Mouse (Mus musculus) liver, embryonic 11.5 days (tissue): ENCODE data around the gene Atp6v0e. TPM values are rescaled to one million over a fixed set of nuclear protein-coding genes. Genes with fewer than 3 reads are reported as not detected.

ENCODE experiments used
- ATAC-seq: fragments of 200-750 bp; cut with Nextera tagmentation; replicated peaks from 2 replicates; pipeline ENCODE4 v1.8.0; 2017; ENCODE audit warnings: moderate number of reproducible peaks, mild to moderate bottlenecking, moderate TSS enrichment, moderate library complexity; ENCODE audit not compliant: low FRiP score
- DNase-seq: peaks from one replicate; pipeline ENCODE4 v3.0.0-alpha.2; 2017; ENCODE audit warnings: low spot score
- H3K27ac ChIP-seq: fragments of 300-500 bp; sonication (generic); 2 replicates; pipeline ENCODE4 v1.5.1; 2014; ENCODE audit warnings: mild to moderate bottlenecking, low read depth, low read length, control low read depth
- H3K27me3 ChIP-seq: fragments of 300-500 bp; sonication (generic); replicated peaks from 2 replicates; pipeline ENCODE4 v1.6.1; 2014; ENCODE audit warnings: low read length, mixed read lengths; ENCODE audit not compliant: control insufficient read depth, insufficient read depth
- H3K36me3 ChIP-seq: fragments of 300-500 bp; sonication (generic); 2 replicates; pipeline ENCODE4 v1.6.1; 2014; ENCODE audit warnings: mild to moderate bottlenecking, low read length, moderate library complexity, mixed read lengths; ENCODE audit not compliant: control insufficient read depth, insufficient read depth
- H3K4me1 ChIP-seq: fragments of 300-500 bp; sonication (generic); replicated peaks from 2 replicates; pipeline ENCODE4 v1.6.1; 2014; ENCODE audit warnings: low read length, mixed read lengths; ENCODE audit not compliant: control insufficient read depth, insufficient read depth
- H3K4me2 ChIP-seq: fragments of 300-500 bp; sonication (generic); 2 replicates; pipeline ENCODE4 v1.6.1; 2014; ENCODE audit warnings: mild to moderate bottlenecking, control low read depth, moderate library complexity
- H3K4me3 ChIP-seq: fragments of 300-500 bp; sonication (generic); 2 replicates; pipeline ENCODE4 v1.5.1; 2014; ENCODE audit warnings: low read depth, low read length, control low read depth
- H3K9ac ChIP-seq: fragments of 300-500 bp; sonication (generic); 2 replicates; pipeline ENCODE4 v1.6.1; 2014; ENCODE audit warnings: low read depth, low read length, control low read depth
- H3K9me3 ChIP-seq: fragments of 300-500 bp; sonication (generic); 2 replicates; pipeline ENCODE4 v1.6.1; 2016; ENCODE audit warnings: low read length, inconsistent platforms, mixed read lengths; ENCODE audit not compliant: control insufficient read depth
- WGBS: fragments of 180-500 bp; shearing (Covaris S2); extraction: QIAGEN DNeasy Blood & Tissue Kit; methylation state at CpG from one replicate; pipeline ENCODE4 v1.1.7; 2014; 5-methylcytosine and 5-hydroxymethylcytosine counted together
- polyA plus RNA-seq: library from polyadenylated mRNA; unstranded; fragments of >200 nt; fragmentation: Nextera tagmentation; extraction: Ambion mirVana; gene quantifications from 2 replicates; pipeline ENCODE4 v1.2.1, GENCODE M21; 2014

Gene Atp6v0e
- polyA plus RNA-seq, 1 experiment from 2014 or later: 245 TPM

DNA sequence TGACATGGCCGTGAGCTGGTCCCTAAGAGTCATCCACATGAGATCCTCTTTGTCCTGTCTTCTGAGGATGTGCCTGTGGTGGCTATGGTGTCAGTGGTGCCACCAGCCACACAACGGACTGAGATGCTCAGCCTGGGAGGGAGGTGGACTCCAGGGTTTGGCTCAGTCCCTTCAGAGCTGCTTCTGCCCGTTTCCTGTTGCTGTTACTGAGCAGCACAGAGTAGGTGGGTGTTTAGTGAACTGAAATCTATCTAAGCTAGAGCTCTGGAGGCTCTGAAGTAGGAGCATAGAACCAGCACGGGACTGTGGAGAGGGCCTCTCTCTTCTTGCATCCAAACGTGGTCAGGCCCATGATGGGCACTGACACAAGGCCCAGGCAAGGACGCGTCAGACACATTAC is 28.5 kb upstream of the Atp6v0e start:
- H3K36me3 ChIP-seq: peaks cover 22% of the 10 kb centered on the region; the same call in 1 of the 2 replicates
- no peaks in the 10 kb centered on the region for H3K9me3 ChIP-seq
- 84% methylated on average over 7 of the region's 7 CpGs for WGBS
- no peaks in the 10 kb centered on the region for H3K27me3 ChIP-seq
- ATAC-seq (no peak), DNase-seq (no peak)
- no peak overlapping the region for H3K9ac ChIP-seq
- H3K4me1 ChIP-seq: no peaks in the 10 kb centered on the region; the same call in none of the 2 replicates
- no peak overlapping the region for H3K4me2 ChIP-seq
- no peak overlapping the region for H3K27ac ChIP-seq
- H3K4me3 ChIP-seq: no peak overlapping the region

DNA sequence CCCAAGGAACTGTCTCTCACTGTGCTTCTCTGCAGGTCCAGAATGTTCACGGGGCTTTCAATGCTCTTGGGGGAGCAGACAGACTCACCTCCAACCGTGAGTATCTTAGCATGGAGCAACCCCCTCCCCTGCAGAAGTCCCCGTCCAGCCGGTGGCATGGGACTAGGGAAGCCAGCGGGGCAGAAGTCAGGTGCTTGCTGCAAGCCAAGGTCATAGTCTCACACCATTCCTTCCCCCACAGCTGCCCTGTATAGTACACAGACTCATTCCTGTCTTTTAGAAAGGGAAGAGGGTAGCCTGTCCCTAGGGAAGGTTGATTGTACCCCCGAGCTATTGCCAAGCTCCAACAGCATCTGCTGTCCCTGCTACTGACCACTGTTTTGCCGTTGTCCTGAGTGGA is 27.1 kb upstream of the Atp6v0e start:
- H3K36me3 ChIP-seq: peaks cover 20% of the 10 kb centered on the region; the same call in 1 of the 2 replicates
- H3K4me3 ChIP-seq: no peak overlapping the region
- H3K9ac ChIP-seq: no peak overlapping the region
- no peak for DNase-seq
- H3K27ac ChIP-seq: no peak overlapping the region; the same call in 1 of the 2 replicates
- H3K9me3 ChIP-seq: no peaks in the 10 kb centered on the region
- no peak overlapping the region for H3K4me2 ChIP-seq
- H3K4me1 ChIP-seq: no peaks in the 10 kb centered on the region; the same call in none of the 2 replicates
- WGBS: 87% methylated on average over 7 of the region's 7 CpGs
- H3K27me3 ChIP-seq: no peaks in the 10 kb centered on the region
- no peak for ATAC-seq

GRCm38 (mm10) chr17:26637851-26638250 is 25.2 kb upstream of the Atp6v0e start:
- Histone ChIP-seq H3K9ac (no peak overlapping the region), H3K4me3 (no peak overlapping the region), H3K4me1 (no peaks in the 10 kb centered on the region; the same call in none of the 2 replicates), H3K27ac (no peak overlapping the region), H3K36me3 (peaks cover 29% of the 10 kb centered on the region), H3K4me2 (no peak overlapping the region), H3K27me3 (no peaks in the 10 kb centered on the region), H3K9me3 (no peaks in the 10 kb centered on the region)
- no peak for ATAC-seq
- DNase-seq: no peak
- 66% methylated on average over 4 of the region's 4 CpGs for WGBS

- peaks cover 36% of the 10 kb centered on the region for H3K36me3 ChIP-seq
- H3K27me3 ChIP-seq: no peaks in the 10 kb centered on the region
- no peak overlapping the region for H3K9ac ChIP-seq
- no peaks in the 10 kb centered on the region for H3K9me3 ChIP-seq
- H3K4me1 ChIP-seq: no peaks in the 10 kb centered on the region; the same call in none of the 2 replicates
- H3K4me3 ChIP-seq: no peak overlapping the region
- ATAC-seq (peak; percentile 34; the same call in 1 of the 2 replicates), DNase-seq (peak; percentile 68)
- H3K27ac ChIP-seq: no peak overlapping the region
- WGBS: 35% methylated on average over 7 of the region's 7 CpGs
- H3K4me2 ChIP-seq: no peak overlapping the region
Measured at GRCm38 (mm10) chr17:26638655-26639054, 24.4 kb upstream of the Atp6v0e start.

DNA sequence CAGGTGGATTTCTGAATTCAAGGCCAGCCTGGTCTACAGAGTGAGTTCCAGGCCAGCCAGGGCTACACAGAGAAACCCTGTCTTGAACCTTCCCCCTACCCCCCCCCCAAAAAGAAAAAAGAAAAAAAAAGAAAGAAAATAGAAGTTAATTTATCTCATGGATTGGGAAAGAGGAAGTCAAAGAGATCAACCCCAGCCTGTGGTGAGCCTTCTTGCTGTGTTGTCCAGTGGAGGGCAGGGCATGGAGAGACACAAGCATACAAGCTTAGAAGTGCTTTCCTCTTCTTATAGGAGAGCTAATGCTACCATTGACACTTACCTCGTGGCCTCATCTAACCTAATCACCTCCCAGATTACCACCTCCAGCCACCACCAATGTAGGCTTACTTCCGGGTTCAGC is 23.2 kb upstream of the Atp6v0e start:
- WGBS: 88% methylated on average over 2 of the region's 2 CpGs
- no peak overlapping the region for H3K4me2 ChIP-seq
- H3K4me1 ChIP-seq: no peaks in the 10 kb centered on the region; the same call in none of the 2 replicates
- ATAC-seq (no peak), DNase-seq (no peak)
- H3K36me3 ChIP-seq: peaks cover 34% of the 10 kb centered on the region
- no peaks in the 10 kb centered on the region for H3K9me3 ChIP-seq
- no peak overlapping the region for H3K9ac ChIP-seq
- no peak overlapping the region for H3K4me3 ChIP-seq
- H3K27ac ChIP-seq: no peak overlapping the region
- H3K27me3 ChIP-seq: no peaks in the 10 kb centered on the region

DNA sequence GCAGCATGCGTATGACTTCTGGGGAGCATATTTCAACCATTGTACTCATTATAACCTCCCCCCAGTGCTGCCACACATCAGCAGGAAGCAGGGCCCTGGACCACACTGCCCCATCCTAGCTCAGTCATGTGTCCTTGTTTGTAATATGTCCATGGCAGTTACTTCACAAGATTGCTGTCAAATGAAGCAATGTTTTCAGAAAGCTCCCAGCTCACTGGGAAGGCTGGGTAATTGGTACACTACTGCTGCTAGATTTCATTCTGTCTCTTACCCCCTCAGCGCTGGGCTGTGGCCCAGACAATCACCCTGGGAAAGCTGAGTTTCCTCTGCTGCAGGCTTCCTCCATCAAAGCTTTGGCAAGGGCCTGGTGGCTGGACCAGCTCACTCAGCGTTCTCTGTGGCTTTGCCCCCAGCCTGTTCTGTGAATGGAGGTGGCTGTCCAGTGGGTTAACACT is 22.7 kb upstream of the Atp6v0e start:
- Histone ChIP-seq H3K9ac (no peak overlapping the region), H3K4me2 (no peak overlapping the region), H3K4me1 (no peaks in the 10 kb centered on the region; the same call in none of the 2 replicates), H3K4me3 (no peak overlapping the region), H3K27me3 (no peaks in the 10 kb centered on the region), H3K36me3 (peaks cover 35% of the 10 kb centered on the region), H3K27ac (no peak overlapping the region), H3K9me3 (no peaks in the 10 kb centered on the region)
- WGBS: 88% methylated on average over 3 of the region's 3 CpGs
- no peak for ATAC-seq
- DNase-seq: no peak

DNA sequence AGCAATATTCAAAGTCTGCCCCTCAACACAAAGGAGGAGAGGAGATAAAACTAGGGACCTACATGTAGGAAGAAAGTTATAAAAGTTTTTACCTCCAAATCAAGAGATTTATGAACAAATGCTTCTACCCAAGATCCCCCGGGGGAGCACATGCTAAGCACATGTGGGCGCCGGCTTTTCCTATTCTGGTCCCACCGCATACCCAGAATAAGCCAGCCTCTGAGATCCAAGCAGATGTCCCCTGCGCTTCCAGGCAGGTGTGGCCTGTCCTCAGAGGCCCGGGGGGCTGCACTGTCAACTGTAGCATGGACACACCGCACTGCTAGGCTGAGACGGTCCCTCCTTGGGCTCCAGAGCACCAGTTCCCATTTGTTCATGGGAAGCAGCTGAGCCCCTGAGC is 19.6 kb upstream of the Atp6v0e start:
- WGBS: 93% methylated on average over 8 of the region's 8 CpGs
- no peaks in the 10 kb centered on the region for H3K9me3 ChIP-seq
- H3K4me2 ChIP-seq: no peak overlapping the region
- no peak for ATAC-seq
- no peak overlapping the region for H3K9ac ChIP-seq
- no peak overlapping the region for H3K4me3 ChIP-seq
- no peak overlapping the region for H3K27ac ChIP-seq
- no peaks in the 10 kb centered on the region; the same call in 1 of the 2 replicates for H3K4me1 ChIP-seq
- H3K36me3 ChIP-seq: peaks cover 27% of the 10 kb centered on the region
- DNase-seq: no peak
- no peaks in the 10 kb centered on the region for H3K27me3 ChIP-seq

DNA sequence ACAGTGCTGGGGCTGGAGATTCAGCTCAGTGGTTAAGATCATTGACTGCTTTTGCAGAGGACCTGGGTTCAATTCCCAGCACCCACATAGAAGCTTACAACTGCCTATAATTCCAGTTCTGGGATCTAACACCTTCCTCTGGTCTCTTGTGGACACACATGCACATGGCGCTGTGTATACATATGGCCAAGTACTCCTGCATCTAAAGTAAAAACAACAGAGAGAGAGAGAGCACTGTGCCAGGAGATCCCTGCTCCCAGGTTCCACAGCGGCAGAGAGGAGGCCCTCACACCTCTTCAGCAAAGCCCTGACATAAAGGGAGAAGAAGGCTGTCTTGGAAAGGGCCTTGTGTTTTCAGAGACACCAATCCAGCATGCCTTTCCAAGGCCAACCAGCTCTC is 19.0 kb upstream of the Atp6v0e start:
- H3K4me2 ChIP-seq: no peak overlapping the region
- H3K27ac ChIP-seq: no peak overlapping the region
- no peak overlapping the region for H3K4me3 ChIP-seq
- H3K9ac ChIP-seq: no peak overlapping the region
- 100% methylated on average over 2 of the region's 2 CpGs for WGBS
- H3K9me3 ChIP-seq: no peaks in the 10 kb centered on the region
- DNase-seq (no peak), ATAC-seq (no peak)
- H3K27me3 ChIP-seq: no peaks in the 10 kb centered on the region
- H3K4me1 ChIP-seq: no peaks in the 10 kb centered on the region
- peaks cover 27% of the 10 kb centered on the region for H3K36me3 ChIP-seq
